Mouse (Mus musculus) inflammation-experienced regulatory T-cells, adult 6 months (primary cell): ENCODE results near the gene Golt1a. TPM values are rescaled to one million over a fixed set of nuclear protein-coding genes. Genes with fewer than 3 reads are reported as not detected.
"Not testable (repeated sequence)": the region's sequence is repeated elsewhere in the genome, so short reads cannot be mapped to it uniquely, and the experiment has no call there.

Experiments used
- ATAC-seq: one replicate; pipeline ENCODE4 v1.8.0; 2017
- polyA plus RNA-seq, 3 experiments: library from polyadenylated mRNA; unstranded; fragments of 100-300 nt; shearing (Covaris generic); gene quantifications; one replicate each; pipeline ENCODE4 v1.2.1; 2017

The Golt1a gene
- polyA plus RNA-seq, 3 experiments from 2014 or later: not detected

- ATAC-seq: no peak
Measured at GRCm38 (mm10) chr1:133306842-133307241, 2.8 kb upstream of the Golt1a start.

GRCm38 (mm10) chr1:133307318-133307717 is 2.3 kb upstream of the Golt1a start:
- ATAC-seq: no peak

GRCm38 (mm10) chr1:133311240-133311639 is 1.6 kb downstream of the Golt1a start:
- no peak for ATAC-seq

GRCm38 (mm10) chr1:133311946-133312345 is 2.3 kb downstream of the Golt1a start:
- no peak for ATAC-seq

- no peak for ATAC-seq
Measured at GRCm38 (mm10) chr1:133314364-133314763, 4.8 kb downstream of the Golt1a start.

GRCm38 (mm10) chr1:133315775-133316174 is 6.2 kb downstream of the Golt1a start:
- ATAC-seq: no peak

- ATAC-seq: no peak
Measured at GRCm38 (mm10) chr1:133316577-133316976, 7.0 kb downstream of the Golt1a start.

- ATAC-seq: no peak
Measured at GRCm38 (mm10) chr1:133317149-133317548, 7.5 kb downstream of the Golt1a start.

- no peak for ATAC-seq
Measured at GRCm38 (mm10) chr1:133321267-133321925, 11.8 kb downstream of the Golt1a start, which contains the start of gene Kiss1. Gene Kiss1, plus strand, starts transcription at chr1:133321875.

- no peak for ATAC-seq
Measured at GRCm38 (mm10) chr1:133323333-133323732, 13.7 kb downstream of the Golt1a start.

- ATAC-seq: no peak
Measured at GRCm38 (mm10) chr1:133325951-133326350, 16.4 kb downstream of the Golt1a start.

- no peak for ATAC-seq
Measured at GRCm38 (mm10) chr1:133327094-133327493, 17.5 kb downstream of the Golt1a start.

GRCm38 (mm10) chr1:133328299-133328795 is 18.7 kb downstream of the Golt1a start:
- ATAC-seq: no peak

- ATAC-seq: no peak
Measured at GRCm38 (mm10) chr1:133328896-133329637, 19.5 kb downstream of the Golt1a start.

GRCm38 (mm10) chr1:133329638-133329964 is 20.0 kb downstream of the Golt1a start:
- ATAC-seq: no peak

GRCm38 (mm10) chr1:133331142-133331541 is 21.5 kb downstream of the Golt1a start:
- ATAC-seq: no peak

- no peak for ATAC-seq
Measured at GRCm38 (mm10) chr1:133332656-133333430, 23.2 kb downstream of the Golt1a start.

GRCm38 (mm10) chr1:133333937-133334336 is 24.3 kb downstream of the Golt1a start:
- no peak for ATAC-seq

- ATAC-seq: not testable (repeated sequence)
Measured at GRCm38 (mm10) chr1:133340403-133340802, 30.8 kb downstream of the Golt1a start.

GRCm38 (mm10) chr1:133344357-133344756 is 34.8 kb downstream of the Golt1a start:
- ATAC-seq: no peak

- ATAC-seq: no peak
Measured at GRCm38 (mm10) chr1:133346531-133346930, 36.9 kb downstream of the Golt1a start.

GRCm38 (mm10) chr1:133347226-133347625 is 37.6 kb downstream of the Golt1a start:
- ATAC-seq: no peak
